Mouse (Mus musculus) midbrain, embryonic 11.5 days (tissue): ENCODE measurements around the gene Pde6c. TPM values are rescaled to one million over a fixed set of nuclear protein-coding genes. Genes with fewer than 3 reads are reported as not detected.

Experiments
- ATAC-seq: fragments of 200-750 bp; cut with Nextera tagmentation; 2 replicates; pipeline ENCODE4 v1.8.0; 2017; ENCODE audit warnings: moderate TSS enrichment, moderate library complexity; ENCODE audit not compliant: low FRiP score
- DNase-seq: peaks from one replicate; pipeline ENCODE4 v3.0.0; 2015; ENCODE audit warnings: low spot score; ENCODE audit errors: missing footprints
- H3K27ac ChIP-seq: fragments of 300-500 bp; sonication (generic); 2 replicates; pipeline ENCODE4 v1.5.1; 2014; ENCODE audit warnings: low read depth, low read length
- H3K27me3 ChIP-seq: fragments of 300-500 bp; sonication (generic); 2 replicates; pipeline ENCODE4 v1.6.1; 2014; ENCODE audit warnings: mild to moderate bottlenecking, low read length, moderate library complexity, mixed read lengths; ENCODE audit not compliant: control insufficient read depth, insufficient read depth
- H3K36me3 ChIP-seq: fragments of 300-500 bp; sonication (generic); 2 replicates; pipeline ENCODE4 v1.6.1; 2014; ENCODE audit warnings: mild to moderate bottlenecking, low read length, moderate library complexity, mixed read lengths; ENCODE audit not compliant: control insufficient read depth, insufficient read depth
- H3K4me1 ChIP-seq: fragments of 300-500 bp; sonication (generic); 2 replicates; pipeline ENCODE4 v1.6.1; 2014; ENCODE audit warnings: low read length; ENCODE audit not compliant: control insufficient read depth, insufficient read depth
- H3K4me2 ChIP-seq: fragments of 300-500 bp; sonication (generic); 2 replicates; pipeline ENCODE4 v1.6.1; 2014; ENCODE audit warnings: mild to moderate bottlenecking, moderate library complexity
- H3K4me3 ChIP-seq: fragments of 300-500 bp; sonication (generic); 2 replicates; pipeline ENCODE4 v1.5.1; 2014; ENCODE audit warnings: low read depth, low read length
- H3K9ac ChIP-seq: fragments of 300-500 bp; sonication (generic); 2 replicates; pipeline ENCODE4 v1.6.1; 2014; ENCODE audit warnings: low read length
- H3K9me3 ChIP-seq: fragments of 300-500 bp; sonication (generic); 2 replicates; pipeline ENCODE4 v1.6.1; 2016; ENCODE audit warnings: low read length; ENCODE audit not compliant: control insufficient read depth
- WGBS: fragments of 180-500 bp; shearing (Covaris S2); extraction: QIAGEN DNeasy Blood & Tissue Kit; methylation state at CpG from one replicate; pipeline ENCODE4 v1.1.7; 2014; 5-methylcytosine and 5-hydroxymethylcytosine counted together
- polyA plus RNA-seq: library from polyadenylated mRNA; unstranded; fragments of >200 nt; fragmentation: Nextera tagmentation; extraction: Ambion mirVana; gene quantifications from 2 replicates; pipeline ENCODE4 v1.2.1, GENCODE M21; 2014

Pde6c gene
- polyA plus RNA-seq, 1 experiment from 2014 or later: 0.08 TPM

DNA sequence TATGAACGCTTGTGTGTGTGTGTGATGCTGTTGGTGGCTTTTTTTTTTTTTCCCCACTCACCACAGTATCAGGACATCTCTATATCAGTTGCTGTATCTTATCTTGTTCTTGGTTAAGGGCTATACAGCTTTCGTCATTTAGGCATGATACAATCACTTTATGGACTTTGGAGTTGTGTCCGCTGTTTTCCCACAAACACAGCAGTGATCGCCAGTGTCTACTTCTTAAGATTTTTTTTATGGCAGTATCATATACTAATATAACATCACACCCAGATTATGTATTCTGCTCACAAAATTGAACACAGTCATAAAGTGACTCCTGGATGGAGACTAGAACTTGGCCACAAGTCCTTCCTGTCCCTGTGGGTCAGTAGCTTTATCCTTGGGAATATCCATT, 24.7 kb upstream of the Pde6c start:
- Histone ChIP-seq H3K36me3 (no peaks in the 10 kb centered on the region), H3K27ac (no peak overlapping the region), H3K4me1 (no peaks in the 10 kb centered on the region), H3K4me2 (no peak overlapping the region), H3K9ac (no peak overlapping the region), H3K4me3 (no peak overlapping the region), H3K9me3 (no peaks in the 10 kb centered on the region), H3K27me3 (no peaks in the 10 kb centered on the region)
- no peak for ATAC-seq
- DNase-seq: no peak
- 93% methylated on average over 4 of the region's 4 CpGs for WGBS

DNA sequence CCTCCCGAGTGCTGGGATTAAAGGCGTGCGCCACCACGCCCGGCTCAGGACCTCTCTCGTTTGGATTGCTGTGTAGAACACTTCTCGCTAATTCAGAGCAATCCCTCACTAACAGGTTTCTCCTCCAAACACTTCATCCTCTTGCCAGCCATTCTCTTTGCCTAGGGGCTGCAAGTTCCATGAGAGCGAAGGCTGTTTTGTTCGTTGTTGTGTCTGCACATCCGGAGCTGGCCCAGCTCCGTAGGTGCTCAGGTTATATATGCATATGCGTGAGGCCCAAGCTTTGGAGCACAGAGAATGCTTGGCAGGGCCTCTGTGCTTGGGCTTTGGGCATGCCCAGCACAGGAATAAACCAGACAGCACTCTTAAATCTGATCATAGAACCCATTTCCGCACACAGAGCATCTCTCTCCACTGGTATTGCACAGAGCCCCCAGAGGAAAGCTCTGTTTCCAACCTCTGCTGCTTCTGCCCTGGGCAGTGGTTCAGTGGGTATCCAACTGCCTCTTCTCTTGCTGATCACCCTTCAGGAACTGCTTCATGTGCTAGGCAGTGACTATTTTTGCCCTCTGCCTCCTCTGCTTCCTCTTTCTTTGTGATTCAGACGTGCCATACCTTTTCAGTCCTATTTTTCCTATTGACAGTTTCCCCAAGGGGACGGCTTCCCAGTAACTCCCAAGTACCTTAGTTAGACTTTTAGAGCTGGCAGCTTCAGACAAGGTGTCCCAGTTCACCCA, 22.9 kb upstream of the Pde6c start:
- ATAC-seq (no peak), DNase-seq (no peak)
- Histone ChIP-seq H3K4me3 (no peak overlapping the region), H3K4me1 (no peaks in the 10 kb centered on the region), H3K27me3 (no peaks in the 10 kb centered on the region), H3K36me3 (no peaks in the 10 kb centered on the region), H3K27ac (no peak overlapping the region), H3K4me2 (no peak overlapping the region), H3K9ac (no peak overlapping the region), H3K9me3 (no peaks in the 10 kb centered on the region)
- WGBS: 92% methylated on average over 15 of the region's 15 CpGs

DNA sequence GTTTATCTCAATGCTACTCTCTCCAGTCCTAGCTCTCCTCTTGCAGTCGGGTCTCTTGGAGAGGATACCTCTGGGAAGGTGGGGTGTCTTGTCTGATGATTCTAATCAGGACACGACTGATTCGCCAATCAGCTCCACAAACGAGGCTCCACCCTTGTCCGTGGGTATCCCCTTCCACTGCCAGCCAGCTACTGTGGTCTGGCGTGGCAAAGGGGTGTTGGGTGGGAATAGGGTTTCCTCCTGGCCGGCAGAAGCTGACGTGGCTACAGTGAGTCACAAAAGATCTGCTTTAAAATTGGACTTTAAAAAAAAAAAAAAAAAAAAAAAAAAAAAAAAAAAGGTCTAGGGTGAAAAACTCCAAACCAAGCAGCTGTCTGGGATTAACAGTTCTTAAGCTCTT, 21.5 kb upstream of the Pde6c start:
- no peak for ATAC-seq
- Histone ChIP-seq H3K4me3 (no peak overlapping the region), H3K4me2 (no peak overlapping the region), H3K27me3 (no peaks in the 10 kb centered on the region), H3K27ac (no peak overlapping the region), H3K9ac (no peak overlapping the region), H3K36me3 (no peaks in the 10 kb centered on the region), H3K9me3 (no peaks in the 10 kb centered on the region), H3K4me1 (no peaks in the 10 kb centered on the region)
- no peak for DNase-seq
- 80% methylated on average over 8 of the region's 8 CpGs for WGBS

DNA sequence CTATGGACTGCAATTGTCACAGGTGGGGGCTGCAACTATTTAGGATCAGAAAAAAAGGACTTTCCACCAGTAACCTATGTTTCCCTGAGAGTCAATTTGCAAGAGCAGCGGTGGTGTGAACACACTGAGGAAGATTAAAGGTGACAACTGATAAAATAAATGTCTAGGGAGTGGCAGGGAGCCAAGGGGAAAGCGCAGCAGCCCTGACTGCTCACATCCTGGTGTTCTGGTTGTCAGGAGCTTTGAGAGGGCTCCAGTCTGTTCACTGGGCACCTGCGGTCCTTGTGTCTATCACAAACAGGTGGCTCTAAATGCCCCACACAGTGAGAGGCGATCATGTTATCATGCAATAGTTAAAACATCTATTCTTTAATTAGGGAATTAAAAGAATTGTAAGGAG, 20.0 kb upstream of the Pde6c start:
- H3K9me3 ChIP-seq: no peaks in the 10 kb centered on the region
- no peak overlapping the region for H3K27ac ChIP-seq
- 60% methylated on average over 4 of the region's 4 CpGs for WGBS
- H3K36me3 ChIP-seq: no peaks in the 10 kb centered on the region
- H3K4me1 ChIP-seq: no peaks in the 10 kb centered on the region
- DNase-seq (no peak), ATAC-seq (no peak)
- no peak overlapping the region for H3K9ac ChIP-seq
- H3K27me3 ChIP-seq: no peaks in the 10 kb centered on the region
- H3K4me3 ChIP-seq: no peak overlapping the region
- no peak overlapping the region for H3K4me2 ChIP-seq

DNA sequence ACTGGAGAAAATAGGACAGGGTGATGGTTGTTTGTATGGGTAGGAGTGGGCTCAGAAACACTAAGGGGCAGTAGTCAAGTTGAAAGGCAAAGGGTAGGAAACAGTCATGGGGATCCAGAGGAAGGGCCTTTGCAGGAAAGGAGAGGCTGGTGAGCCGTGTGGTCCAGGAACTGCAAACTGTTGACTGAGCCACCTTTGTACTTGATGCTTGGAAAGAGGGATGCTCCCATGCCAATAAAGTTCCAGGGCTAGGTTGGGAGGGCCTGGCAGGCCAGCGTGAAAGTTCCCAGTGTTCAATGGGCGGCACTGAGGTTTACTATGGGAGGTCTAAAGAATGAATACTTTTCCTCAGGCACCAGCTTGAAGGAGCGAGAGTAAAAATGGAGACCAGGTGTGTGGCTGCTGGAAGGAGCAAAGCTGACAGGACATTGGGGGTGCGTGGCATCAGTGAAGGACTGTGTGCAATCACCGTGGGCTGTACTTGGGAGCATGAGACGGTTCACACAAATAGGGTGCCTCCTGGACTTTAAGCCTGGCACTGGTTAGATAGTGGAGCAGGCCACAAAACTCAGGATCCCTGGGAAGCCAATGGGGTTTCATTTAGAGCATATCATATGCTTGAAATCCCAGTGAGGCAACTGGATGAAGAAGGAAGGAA, 17.6 kb upstream of the Pde6c start:
- Histone ChIP-seq H3K27ac (no peak overlapping the region), H3K27me3 (no peaks in the 10 kb centered on the region), H3K4me3 (no peak overlapping the region), H3K4me1 (no peaks in the 10 kb centered on the region), H3K36me3 (no peaks in the 10 kb centered on the region), H3K9ac (no peak overlapping the region), H3K4me2 (no peak overlapping the region), H3K9me3 (no peaks in the 10 kb centered on the region)
- 90% methylated on average over 7 of the region's 7 CpGs for WGBS
- ATAC-seq (no peak), DNase-seq (peak; percentile 12)

DNA sequence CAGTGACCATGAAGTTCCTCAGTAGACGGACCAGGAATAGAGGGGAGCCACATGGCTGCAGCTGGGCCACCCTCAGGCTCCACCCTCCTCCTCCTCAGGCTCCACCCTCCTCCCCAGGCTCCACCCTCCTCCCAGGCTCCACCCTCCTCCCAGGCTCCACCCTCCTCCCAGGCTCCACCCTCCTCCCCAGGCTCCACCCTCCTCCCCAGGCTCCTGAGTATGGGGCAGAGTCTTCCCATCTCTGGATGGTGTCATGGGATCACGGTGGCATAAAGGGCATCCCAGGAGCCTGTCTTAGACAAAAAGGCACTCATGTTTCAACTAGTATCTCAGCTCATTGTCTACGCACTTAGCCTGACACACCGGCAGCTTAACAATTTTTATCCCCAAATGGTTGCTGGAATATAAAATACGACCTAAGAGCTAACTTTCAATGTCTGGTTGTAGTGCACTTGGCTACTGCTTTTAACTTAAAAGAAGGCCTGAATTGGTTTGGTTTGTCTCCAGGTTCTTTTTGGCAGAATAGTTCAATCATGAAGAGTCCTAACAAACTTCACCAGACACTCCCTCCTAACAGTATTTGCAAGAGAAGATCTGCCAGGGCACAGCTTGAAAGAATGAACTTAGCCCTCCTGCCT, 12.3 kb upstream of the Pde6c start:
- 85% methylated on average over 5 of the region's 5 CpGs for WGBS
- no peak overlapping the region for H3K27ac ChIP-seq
- no peak overlapping the region for H3K4me3 ChIP-seq
- DNase-seq (no peak), ATAC-seq (no peak)
- H3K9me3 ChIP-seq: no peaks in the 10 kb centered on the region
- no peak overlapping the region for H3K4me2 ChIP-seq
- H3K27me3 ChIP-seq: peaks cover 22% of the 10 kb centered on the region
- H3K36me3 ChIP-seq: no peaks in the 10 kb centered on the region
- H3K9ac ChIP-seq: no peak overlapping the region
- peaks cover 4% of the 10 kb centered on the region; the same call in 1 of the 2 replicates for H3K4me1 ChIP-seq

DNA sequence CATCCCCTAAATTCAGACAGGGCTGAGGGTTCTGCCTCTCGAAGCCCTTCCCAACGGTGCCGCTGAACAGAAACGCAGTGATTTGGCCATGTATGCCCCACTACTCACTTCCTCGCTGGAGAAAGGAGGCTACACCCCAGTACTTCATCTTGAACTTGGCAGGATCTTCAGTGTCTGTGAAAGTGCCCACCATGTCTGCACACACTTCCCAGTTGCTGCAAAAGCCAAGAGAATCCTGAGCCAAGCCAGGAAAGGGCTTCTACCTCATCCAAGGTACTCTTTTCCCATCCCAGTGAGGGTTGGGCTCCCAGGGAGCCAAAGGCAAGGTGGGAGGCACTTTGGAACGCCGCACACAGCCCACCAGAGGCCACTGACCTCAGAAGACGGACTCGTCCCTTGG, 8.7 kb upstream of the Pde6c start:
- H3K9me3 ChIP-seq: no peaks in the 10 kb centered on the region
- no peak for ATAC-seq

DNA sequence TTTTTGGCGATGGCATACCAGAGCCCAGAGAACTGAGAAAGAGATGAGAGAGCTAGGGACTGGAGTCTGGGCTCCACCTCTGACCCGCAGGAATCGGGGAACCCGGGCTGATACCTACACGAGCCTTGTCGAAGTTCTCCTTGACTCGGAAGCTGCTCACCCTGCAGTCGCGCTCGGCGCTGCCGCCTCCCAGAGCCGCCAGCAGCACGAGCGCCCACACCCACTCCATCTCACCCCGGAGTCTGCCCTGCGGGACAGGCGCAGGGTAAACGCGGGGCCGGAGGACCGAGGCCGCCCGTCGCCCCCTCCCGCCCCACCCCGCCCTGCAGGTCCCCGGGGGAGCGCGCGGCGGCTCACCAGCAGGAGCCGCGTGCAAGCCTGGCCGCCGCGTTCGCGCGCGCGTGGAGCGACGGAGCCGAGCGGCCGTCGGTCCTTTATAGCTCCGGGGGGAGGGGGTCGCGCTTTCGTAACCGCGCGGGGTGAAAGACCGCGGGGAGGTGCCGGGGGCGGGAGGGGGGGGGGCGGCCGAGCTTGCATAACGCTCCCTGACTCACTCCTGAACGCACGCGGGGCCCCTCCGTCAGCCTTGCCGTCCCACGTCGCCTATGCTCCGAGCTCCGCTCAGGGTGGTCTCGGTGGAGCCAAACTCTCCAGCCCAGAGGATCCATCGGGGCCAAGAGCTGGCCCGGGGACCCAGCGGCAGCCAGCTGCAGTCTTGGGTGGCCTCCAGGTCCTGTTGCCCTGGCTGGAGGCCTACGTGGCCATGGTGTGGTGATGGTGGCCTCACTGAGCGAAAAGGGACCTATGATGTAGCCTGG, 8.0 kb upstream of the Pde6c start:
- peak overlapping the region; percentile 59 for H3K4me3 ChIP-seq
- peaks cover 22% of the 10 kb centered on the region for H3K27me3 ChIP-seq
- no peaks in the 10 kb centered on the region for H3K36me3 ChIP-seq
- peaks cover 4% of the 10 kb centered on the region; the same call in 1 of the 2 replicates for H3K4me1 ChIP-seq
- H3K9ac ChIP-seq: peak overlapping the region; percentile 65
- WGBS: under 1% methylated on average over 50 of the region's 77 CpGs
- DNase-seq (peak; percentile 94), ATAC-seq (peak; percentile 78)
- peak overlapping the region; percentile 84 for H3K4me2 ChIP-seq
- H3K9me3 ChIP-seq: no peaks in the 10 kb centered on the region
- H3K27ac ChIP-seq: no peak overlapping the region

More for the DNA sequence above, 8.7 kb upstream of the Pde6c start:
- 26% methylated on average over 9 of the region's 9 CpGs for whole genome bisulfite sequencing
- Histone ChIP-seq H3K4me2 (peak overlapping the region; percentile 84), H3K27ac (no peak overlapping the region), H3K4me1 (peaks cover 4% of the 10 kb centered on the region; the same call in 1 of the 2 replicates), H3K9ac (no peak overlapping the region; the same call in 1 of the 2 replicates), H3K27me3 (peaks cover 22% of the 10 kb centered on the region), H3K4me3 (peak overlapping the region; percentile 59), H3K36me3 (no peaks in the 10 kb centered on the region)
- DNase-seq: peak; percentile 91
